Mouse (Mus musculus) embryonic facial prominence, embryonic 14.5 days (tissue): Measurements from ENCODE around the gene Ubap2. TPM values are rescaled to one million over a fixed set of nuclear protein-coding genes. Genes with fewer than 3 reads are reported as not detected.
A peak's percentile ranks its signal among the peaks of the same experiment; 100 is the strongest.

Experiments
- ATAC-seq: fragments of 200-750 bp; cut with Nextera tagmentation; 2 replicates; pipeline ENCODE4 v1.8.0; 2017; ENCODE audit warnings: low read depth, moderate number of reproducible peaks, moderate TSS enrichment
- DNase-seq: peaks from one replicate; pipeline ENCODE4 v3.0.0-alpha.2; 2015; ENCODE audit warnings: low spot score
- H3K27ac ChIP-seq: fragments of 300-500 bp; sonication (generic); replicated peaks from 2 replicates; pipeline ENCODE4 v1.5.1; 2014; ENCODE audit warnings: low read depth, mild to moderate bottlenecking, low read length, moderate library complexity
- H3K27me3 ChIP-seq: fragments of 300-500 bp; sonication (generic); replicated peaks from 2 replicates; pipeline ENCODE4 v1.6.1; 2014; ENCODE audit warnings: low read length; ENCODE audit not compliant: control insufficient read depth, insufficient read depth
- H3K36me3 ChIP-seq: fragments of 300-500 bp; sonication (generic); 2 replicates; pipeline ENCODE4 v1.6.1; 2014; ENCODE audit warnings: low read length, mixed read lengths; ENCODE audit not compliant: control insufficient read depth, insufficient read depth
- H3K4me1 ChIP-seq: fragments of 300-500 bp; sonication (generic); 2 replicates; pipeline ENCODE4 v1.6.1; 2014; ENCODE audit warnings: antibody characterized with exemption, low read length; ENCODE audit not compliant: control insufficient read depth, insufficient read depth
- H3K4me2 ChIP-seq: fragments of 300-500 bp; sonication (generic); 2 replicates; pipeline ENCODE4 v1.6.1; 2014; ENCODE audit warnings: low read depth, mild to moderate bottlenecking, low read length, moderate library complexity, mixed read lengths
- H3K4me3 ChIP-seq: fragments of 300-500 bp; sonication (generic); 2 replicates; pipeline ENCODE4 v1.5.1; 2014; ENCODE audit warnings: low read depth, mild to moderate bottlenecking, low read length
- H3K9ac ChIP-seq: fragments of 300-500 bp; sonication (generic); 2 replicates; pipeline ENCODE4 v1.6.1; 2014; ENCODE audit warnings: low read depth, mild to moderate bottlenecking, low read length, moderate library complexity, mixed read lengths
- H3K9me3 ChIP-seq: fragments of 300-500 bp; sonication (generic); 2 replicates; pipeline ENCODE4 v1.6.1; 2016; ENCODE audit warnings: low read length; ENCODE audit not compliant: control insufficient read depth
- WGBS: fragments of 180-500 bp; shearing (Covaris S2); extraction: QIAGEN DNeasy Blood & Tissue Kit; methylation state at CpG from one replicate; pipeline ENCODE4 v1.1.7; 2014; 5-methylcytosine and 5-hydroxymethylcytosine counted together
- polyA plus RNA-seq: library from polyadenylated mRNA; unstranded; fragments of >200 nt; fragmentation: Nextera tagmentation; extraction: Ambion mirVana; gene quantifications from 2 replicates; pipeline ENCODE4 v1.2.1, GENCODE M21; 2014

Gene Ubap2
- polyA plus RNA-seq, 1 experiment from 2014 or later, result 62.7 TPM

DNA sequence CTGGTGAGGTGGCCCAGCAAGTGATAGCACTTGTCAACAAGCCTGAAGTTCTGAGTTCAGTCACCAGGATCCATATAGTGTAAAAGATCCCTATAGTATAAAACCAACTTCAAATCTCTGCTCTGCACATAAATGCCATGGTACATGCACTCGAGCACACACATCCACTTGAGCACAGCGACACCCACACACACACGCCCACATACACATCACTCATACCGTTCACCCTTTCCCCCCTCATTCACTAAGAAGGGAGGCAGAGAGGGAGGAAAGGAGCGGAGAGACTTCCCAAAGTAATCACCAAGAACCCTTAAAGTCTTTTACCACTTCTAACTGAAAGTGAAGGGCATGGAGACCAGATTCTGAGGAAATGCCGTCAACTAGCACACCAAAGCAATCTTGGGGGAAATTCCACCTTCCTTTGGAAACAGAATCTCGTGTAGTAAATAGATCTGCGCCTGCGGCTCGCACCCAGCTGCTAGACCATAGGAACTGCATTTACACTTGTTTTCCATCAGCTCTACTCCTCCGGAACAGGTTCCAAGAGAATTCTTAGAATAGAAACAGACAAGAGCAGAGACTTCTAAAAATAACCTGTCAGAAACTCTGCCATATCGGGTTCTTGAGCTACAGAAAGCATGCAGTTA is 19.3 kb downstream of the Ubap2 start:
- Histone ChIP-seq H3K9ac (no peak overlapping the region), H3K4me1 (no peaks in the 10 kb centered on the region), H3K4me3 (no peak overlapping the region), H3K4me2 (no peak overlapping the region), H3K36me3 (peaks cover 15% of the 10 kb centered on the region; the same call in 1 of the 2 replicates), H3K27ac (no peak overlapping the region), H3K9me3 (no peaks in the 10 kb centered on the region), H3K27me3 (no peaks in the 10 kb centered on the region)
- DNase-seq, result peak; percentile 12
- ATAC-seq, result no peak
- WGBS, result 85% methylated on average over 12 of the region's 12 CpGs

DNA sequence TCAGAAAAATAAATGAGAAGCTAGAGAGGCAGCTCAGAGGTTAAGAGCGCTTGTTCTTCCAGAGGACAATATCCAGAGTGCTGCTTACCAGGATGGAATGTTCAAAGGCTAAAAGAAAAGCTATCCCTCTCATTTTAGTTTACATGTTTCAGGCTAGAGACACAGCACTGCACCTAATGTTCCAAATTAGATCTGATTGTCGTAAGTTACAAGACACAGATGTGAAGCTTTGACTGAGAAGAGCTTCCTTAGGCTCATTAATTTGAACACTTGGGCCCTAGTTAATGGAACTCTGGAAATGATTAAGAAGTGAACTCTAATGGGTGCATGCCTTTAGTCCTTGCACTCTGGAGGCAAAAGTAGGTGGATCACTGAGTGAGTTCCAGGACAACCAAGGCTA is 21.2 kb downstream of the Ubap2 start:
- Histone ChIP-seq H3K4me3 (no peak overlapping the region), H3K4me2 (no peak overlapping the region), H3K27me3 (no peaks in the 10 kb centered on the region), H3K36me3 (peaks cover 34% of the 10 kb centered on the region), H3K27ac (no peak overlapping the region), H3K9me3 (no peaks in the 10 kb centered on the region), H3K9ac (no peak overlapping the region), H3K4me1 (no peaks in the 10 kb centered on the region)
- WGBS, result 77% methylated on average over 2 of the region's 2 CpGs
- DNase-seq (no peak), ATAC-seq (no peak)

GRCm38 (mm10) chr4:41245408-41245807 is 29.5 kb downstream of the Ubap2 start:
- DNase-seq, result no peak
- Histone ChIP-seq H3K27me3 (no peaks in the 10 kb centered on the region), H3K27ac (no peak overlapping the region), H3K4me2 (no peak overlapping the region), H3K4me3 (no peak overlapping the region), H3K4me1 (no peaks in the 10 kb centered on the region), H3K9me3 (no peaks in the 10 kb centered on the region), H3K36me3 (peaks cover 65% of the 10 kb centered on the region), H3K9ac (no peak overlapping the region)
- ATAC-seq, result no peak
- WGBS, result 97% methylated on average over 2 of the region's 2 CpGs

GRCm38 (mm10) chr4:41240916-41241315 is 34.0 kb downstream of the Ubap2 start:
- DNase-seq, result no peak
- ATAC-seq, result no peak
- H3K36me3 ChIP-seq, result peaks cover 37% of the 10 kb centered on the region
- H3K4me3 ChIP-seq, result no peak overlapping the region
- no peak overlapping the region for H3K27ac ChIP-seq
- H3K9ac ChIP-seq, result no peak overlapping the region
- no peak overlapping the region for H3K4me2 ChIP-seq
- no peaks in the 10 kb centered on the region for H3K9me3 ChIP-seq
- H3K4me1 ChIP-seq, result no peaks in the 10 kb centered on the region
- no peaks in the 10 kb centered on the region for H3K27me3 ChIP-seq
- WGBS, result 76% methylated on average over 3 of the region's 3 CpGs

DNA sequence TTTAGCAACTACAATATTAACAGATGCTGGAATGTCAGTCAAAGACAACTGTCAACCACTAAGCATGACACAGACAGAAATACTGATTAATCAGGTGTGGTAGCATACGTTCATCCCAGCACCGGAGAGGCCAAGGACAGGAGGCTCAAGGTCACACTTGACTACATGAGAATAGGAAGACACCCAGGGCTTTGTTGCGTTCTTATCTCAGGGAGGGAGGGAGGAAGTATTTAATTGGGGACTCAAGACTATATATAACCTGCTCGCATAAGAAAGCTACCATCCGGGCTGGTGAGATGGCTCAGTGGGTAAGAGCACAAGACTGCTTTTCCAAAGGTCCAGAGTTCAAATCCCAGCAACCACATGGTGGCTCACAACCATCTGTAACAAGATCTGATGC is 39.3 kb downstream of the Ubap2 start:
- ATAC-seq (no peak), DNase-seq (no peak)
- H3K27ac ChIP-seq, result no peak overlapping the region
- no peak overlapping the region for H3K4me3 ChIP-seq
- 88% methylated on average over 5 of the region's 5 CpGs for WGBS
- H3K36me3 ChIP-seq, result peaks cover 56% of the 10 kb centered on the region
- H3K4me2 ChIP-seq, result no peak overlapping the region
- no peaks in the 10 kb centered on the region for H3K9me3 ChIP-seq
- H3K27me3 ChIP-seq, result no peaks in the 10 kb centered on the region
- H3K4me1 ChIP-seq, result no peaks in the 10 kb centered on the region
- no peak overlapping the region for H3K9ac ChIP-seq

- Histone ChIP-seq H3K9me3 (no peaks in the 10 kb centered on the region), H3K27ac (no peak overlapping the region), H3K36me3 (peaks cover 90% of the 10 kb centered on the region), H3K4me2 (no peak overlapping the region), H3K4me3 (no peak overlapping the region), H3K9ac (no peak overlapping the region), H3K27me3 (no peaks in the 10 kb centered on the region), H3K4me1 (no peaks in the 10 kb centered on the region)
- DNase-seq, result peak; percentile 25
- ATAC-seq, result no peak
- 81% methylated on average over 3 of the region's 3 CpGs for WGBS
These were observed 48.6 kb downstream of the Ubap2 start for GRCm38 (mm10) chr4:41226351-41226750.

DNA sequence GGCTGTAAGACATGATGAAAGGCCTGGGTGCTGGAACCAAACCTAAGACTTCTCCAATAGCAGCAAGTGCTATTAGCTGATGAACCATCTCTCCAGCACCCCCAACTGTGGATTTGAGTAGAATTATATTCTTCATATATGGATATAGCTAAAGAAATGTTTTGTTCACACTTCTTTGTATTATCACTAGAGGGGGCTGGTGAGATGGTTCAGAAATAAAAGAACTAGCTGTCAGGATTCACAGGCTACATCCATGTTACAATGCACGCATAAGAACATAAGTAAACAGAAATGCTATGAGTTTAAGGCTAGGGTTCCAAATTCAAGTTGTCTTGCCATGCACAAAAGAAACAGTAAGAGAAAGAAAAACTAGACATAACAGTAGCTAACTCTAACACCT is 49.5 kb downstream of the Ubap2 start:
- Histone ChIP-seq H3K9me3 (no peaks in the 10 kb centered on the region), H3K27me3 (no peaks in the 10 kb centered on the region), H3K4me2 (no peak overlapping the region), H3K4me3 (no peak overlapping the region), H3K9ac (no peak overlapping the region), H3K4me1 (no peaks in the 10 kb centered on the region), H3K36me3 (peaks cover 99% of the 10 kb centered on the region), H3K27ac (no peak overlapping the region)
- ATAC-seq (no peak), DNase-seq (peak; percentile 45)
- WGBS, result 85% methylated on average over 1 of the region's 1 CpGs

- Histone ChIP-seq H3K4me1 (no peaks in the 10 kb centered on the region), H3K4me2 (no peak overlapping the region), H3K36me3 (peaks cover 93% of the 10 kb centered on the region), H3K4me3 (no peak overlapping the region), H3K9me3 (no peaks in the 10 kb centered on the region), H3K9ac (no peak overlapping the region), H3K27me3 (no peaks in the 10 kb centered on the region), H3K27ac (no peak overlapping the region)
- WGBS, result 74% methylated on average over 4 of the region's 4 CpGs
- DNase-seq (no peak), ATAC-seq (no peak)
These were observed 66.9 kb downstream of the Ubap2 start for GRCm38 (mm10) chr4:41208050-41208449.

GRCm38 (mm10) chr4:41205751-41206150 is 69.2 kb downstream of the Ubap2 start:
- no peaks in the 10 kb centered on the region for H3K4me1 ChIP-seq
- no peaks in the 10 kb centered on the region for H3K27me3 ChIP-seq
- WGBS, result 95% methylated on average over 8 of the region's 8 CpGs
- no peak overlapping the region for H3K4me3 ChIP-seq
- no peak overlapping the region for H3K27ac ChIP-seq
- ATAC-seq, result no peak
- H3K9me3 ChIP-seq, result no peaks in the 10 kb centered on the region
- no peak overlapping the region for H3K9ac ChIP-seq
- no peak for DNase-seq
- peaks cover 97% of the 10 kb centered on the region for H3K36me3 ChIP-seq
- no peak overlapping the region for H3K4me2 ChIP-seq
